Mouse (Mus musculus): ENCODE data around the gene Olfr1241. TPM values are rescaled to one million over a fixed set of nuclear protein-coding genes. Genes with fewer than 3 reads are reported as not detected.

The Olfr1241 gene
- not detected for total RNA-seq (2021)
- long read RNA-seq, experiment 1, result 0 reads
- long read RNA-seq, experiment 2, result 0 reads

- no peak for DNase-seq
- intact Hi-C loops (cut with DNase I), result no loop called here
These were observed at the start of gene Olfr1241 for GRCm38 (mm10) chr2:89487026-89487425. Olfr1241 (minus strand) TSS chr2:89487126.

GRCm38 (mm10) chr2:89531387-89531786 lies 44.5 kb upstream of the Olfr1241 start, which contains the start of gene Olfr1243:
Olfr1243 (minus strand) TSS chr2:89531487.
- no peak for DNase-seq
- intact Hi-C loops (cut with DNase I), result no loop called here

- intact Hi-C loops (cut with DNase I), result no loop called here
- no peak for DNase-seq
These were observed 11.3 kb upstream of the Olfr1241 start, which contains the start of gene Olfr1242 for GRCm38 (mm10) chr2:89498235-89498634. Olfr1242 (minus strand) TSS chr2:89498335.

- DNase-seq, result no peak
- intact Hi-C loops (cut with DNase I), result no loop called here
These were observed 44.0 kb downstream of the Olfr1241 start, which contains the start of gene Olfr1240 for GRCm38 (mm10) chr2:89442900-89443299. Olfr1240 (minus strand) TSS chr2:89443000.

Other genes with a start within 250 kb of the Olfr1241 start
- not detected for gene Olfr1228, start 233.1 kb downstream of the Olfr1241 start, total RNA-seq (2021)
- not detected for gene Olfr1229, start 199.1 kb downstream of the Olfr1241 start, total RNA-seq (2021)
- not detected for gene Olfr1230, start 189.9 kb downstream of the Olfr1241 start, total RNA-seq (2021)
- not detected for gene Olfr1231, start 180.1 kb downstream of the Olfr1241 start, total RNA-seq (2021)
- gene Olfr1232, start 157.5 kb downstream of the Olfr1241 start, total RNA-seq (2021), result not detected
- not detected for gene Olfr1233, start 144.7 kb downstream of the Olfr1241 start, total RNA-seq (2021)
- gene Olfr1234, start 122.3 kb downstream of the Olfr1241 start, total RNA-seq (2021), result not detected
- not detected for gene Olfr1238, start 77.5 kb downstream of the Olfr1241 start, total RNA-seq (2021)
- not detected for gene Olfr1239, start 66.7 kb downstream of the Olfr1241 start, total RNA-seq (2021)
- not detected for gene Olfr1240, start 44.1 kb downstream of the Olfr1241 start, total RNA-seq (2021)
- not detected for gene Olfr1242, start 11.2 kb upstream of the Olfr1241 start, total RNA-seq (2021)
- gene Olfr1243, start 44.4 kb upstream of the Olfr1241 start, total RNA-seq (2021), result not detected
- not detected for gene Olfr1245, start 91.3 kb upstream of the Olfr1241 start, total RNA-seq (2021)
- gene Olfr1246, start 106.0 kb upstream of the Olfr1241 start, total RNA-seq (2021), result not detected
- under 1 TPM in 1 of 2 experiments, not detected in 1; 0.05 TPM for gene Olfr1247, start 127.0 kb upstream of the Olfr1241 start, total RNA-seq (2021)
- gene Olfr1248, start 131.1 kb upstream of the Olfr1241 start, total RNA-seq (2021), result not detected
- gene Olfr1249, start 147.9 kb upstream of the Olfr1241 start, total RNA-seq (2021), result not detected
- not detected for gene Olfr1250, start 174.3 kb upstream of the Olfr1241 start, total RNA-seq (2021)
- not detected for gene Olfr1251, start 184.8 kb upstream of the Olfr1241 start, total RNA-seq (2021)
- gene Olfr1252, start 237.9 kb upstream of the Olfr1241 start, total RNA-seq (2021), result not detected